Mouse (Mus musculus): ENCODE data around the gene Sccpdh.
A peak's percentile ranks its signal among the peaks of the same experiment; 100 is the strongest.

Sccpdh gene

GRCm38 (mm10) chr1:179734500-179735474 lies 66.8 kb downstream of the Sccpdh start:
- DNase-seq (ENCODE audit: extremely low spot score, low spot score) = peak; percentile 66

GRCm38 (mm10) chr1:179736483-179736882 lies 68.5 kb downstream of the Sccpdh start:
- DNase-seq (ENCODE audit: extremely low spot score, low spot score) = no peak

Measured in neural tube, embryonic 10.5 days (tissue).